Mouse (Mus musculus): ENCODE results near the gene Arpin.

Gene Arpin

GRCm38 (mm10) chr7:79892576-79893428 lies 42.4 kb downstream of the Arpin start:
- no peak for DNase-seq

- no peak for DNase-seq
Observed at GRCm38 (mm10) chr7:79890436-79891221, 44.5 kb downstream of the Arpin start.

- no peak for DNase-seq
Observed at GRCm38 (mm10) chr7:79888603-79889002, 46.6 kb downstream of the Arpin start.

GRCm38 (mm10) chr7:79883613-79884334 lies 51.4 kb downstream of the Arpin start:
- DNase-seq: no peak

- DNase-seq: no peak
Observed at GRCm38 (mm10) chr7:79881901-79882300, 53.3 kb downstream of the Arpin start.

GRCm38 (mm10) chr7:79880998-79881397 lies 54.2 kb downstream of the Arpin start:
- no peak for DNase-seq

GRCm38 (mm10) chr7:79880033-79880432 lies 55.1 kb downstream of the Arpin start:
- DNase-seq: no peak

- no peak for DNase-seq
Observed at GRCm38 (mm10) chr7:79878455-79879025, 56.6 kb downstream of the Arpin start.

Measured in cerebellum, adult 8-10 months (tissue).